Mouse (Mus musculus): ENCODE data around the gene Sugp2.

- TF ChIP-seq ZC3H11A (IDR thresholded peaks at IDR 0.05; ENCODE audit: borderline replicate concordance, low read depth, low read length) (no peak), MAFK (IDR thresholded peaks at IDR 0.05; ENCODE audit: insufficient read depth, low read depth, low read length) (no peak), ZNF384 (IDR thresholded peaks at IDR 0.05; ENCODE audit: low read depth, low read length) (no peak), CHD2 (IDR thresholded peaks at IDR 0.05; ENCODE audit: low read depth, low read length) (no peak), HCFC1 (IDR thresholded peaks at IDR 0.05; ENCODE audit: borderline replicate concordance, insufficient read depth, low read length) (no peak)
These were observed 29.3 kb upstream of the Sugp2 start for GRCm38 (mm10) chr8:70204757-70205156.
